Mouse (Mus musculus): Measurements from ENCODE around the gene St6galnac3. TPM values are rescaled to one million over a fixed set of nuclear protein-coding genes. Genes with fewer than 3 reads are reported as not detected.

The St6galnac3 gene
- total RNA-seq, 2 experiments from 2014 or later: 9.9 to 12.6 TPM

- DNase-seq: no peak
- intact Hi-C loops (cut with DNase I): no loop called here
These were observed 448.7 kb downstream of the St6galnac3 start for GRCm38 (mm10) chr3:153276101-153276829.

GRCm38 (mm10) chr3:153272241-153272640 is 452.7 kb downstream of the St6galnac3 start:
- intact Hi-C loops (cut with DNase I): no loop called here
- DNase-seq: no peak

- intact Hi-C loops (cut with DNase I): no loop called here
- DNase-seq: no peak
These were observed 457.6 kb downstream of the St6galnac3 start for GRCm38 (mm10) chr3:153267397-153267796.

- intact Hi-C loops (cut with DNase I): no loop called here
These were observed 463.0 kb downstream of the St6galnac3 start for GRCm38 (mm10) chr3:153261985-153262384.

GRCm38 (mm10) chr3:153260225-153260933 is 464.6 kb downstream of the St6galnac3 start:
- DNase-seq: no peak
- intact Hi-C loops (cut with DNase I): no loop called here

More at GRCm38 (mm10) chr3:153261985-153262384, 463.0 kb downstream of the St6galnac3 start:
- DNase-seq: no peak

- intact Hi-C loops (cut with DNase I): no loop called here
- no peak for DNase-seq
These were observed 469.1 kb downstream of the St6galnac3 start for GRCm38 (mm10) chr3:153255910-153256309.

GRCm38 (mm10) chr3:153251653-153252052 is 473.3 kb downstream of the St6galnac3 start:
- intact Hi-C loops (cut with DNase I): no loop called here
- DNase-seq: no peak

GRCm38 (mm10) chr3:153250598-153251257 is 474.2 kb downstream of the St6galnac3 start:
- intact Hi-C loops (cut with DNase I): no loop called here
- peak; percentile 81 to 83 for DNase-seq

- DNase-seq: no peak
- intact Hi-C loops (cut with DNase I): loop anchor here (10.0 kb wide), 1 partner anchor 474 kb away; no protein-coding TSS in a partner anchor
These were observed 476.1 kb downstream of the St6galnac3 start for GRCm38 (mm10) chr3:153248866-153249265.

- intact Hi-C loops (cut with DNase I): loop anchor here (10.0 kb wide), 1 partner anchor 473 kb away; no protein-coding TSS in a partner anchor
These were observed 476.9 kb downstream of the St6galnac3 start for GRCm38 (mm10) chr3:153248029-153248428.

GRCm38 (mm10) chr3:153242524-153242923 is 482.4 kb downstream of the St6galnac3 start:
- intact Hi-C loops (cut with DNase I): loop anchor here (10.0 kb wide), 1 partner anchor 468 kb away; no protein-coding TSS in a partner anchor
- no peak for DNase-seq

More at GRCm38 (mm10) chr3:153248029-153248428, 476.9 kb downstream of the St6galnac3 start:
- no peak for DNase-seq

GRCm38 (mm10) chr3:153241134-153241533 is 483.8 kb downstream of the St6galnac3 start:
- DNase-seq: no peak
- intact Hi-C loops (cut with DNase I): loop anchor here (10.0 kb wide), 1 partner anchor 466 kb away; no protein-coding TSS in a partner anchor

GRCm38 (mm10) chr3:153240366-153240765 is 484.6 kb downstream of the St6galnac3 start:
- DNase-seq: peak in 1 of 2 experiments; percentile 8
- intact Hi-C loops (cut with DNase I): loop anchor here (10.0 kb wide), 1 partner anchor 466 kb away; no protein-coding TSS in a partner anchor

GRCm38 (mm10) chr3:153238381-153238780 is 486.6 kb downstream of the St6galnac3 start:
- intact Hi-C loops (cut with DNase I): no loop called here
- DNase-seq: peak in 1 of 2 experiments; percentile 4

GRCm38 (mm10) chr3:153236262-153236661 is 488.7 kb downstream of the St6galnac3 start:
- DNase-seq: no peak
- intact Hi-C loops (cut with DNase I): no loop called here

GRCm38 (mm10) chr3:153222611-153223402 is 502.2 kb downstream of the St6galnac3 start:
- no peak for DNase-seq
- intact Hi-C loops (cut with DNase I): no loop called here

- intact Hi-C loops (cut with DNase I): no loop called here
- DNase-seq: no peak
These were observed 505.6 kb downstream of the St6galnac3 start for GRCm38 (mm10) chr3:153219391-153219790.

- intact Hi-C loops (cut with DNase I): no loop called here
- DNase-seq: no peak
These were observed 516.8 kb downstream of the St6galnac3 start for GRCm38 (mm10) chr3:153208186-153208585.

GRCm38 (mm10) chr3:153204046-153204445 is 520.9 kb downstream of the St6galnac3 start:
- no peak for DNase-seq
- intact Hi-C loops (cut with DNase I): no loop called here

- no peak for DNase-seq
- intact Hi-C loops (cut with DNase I): no loop called here
These were observed 523.1 kb downstream of the St6galnac3 start for GRCm38 (mm10) chr3:153201835-153202234.

All from heart, postnatal 14 days (tissue).